Mouse (Mus musculus) testis, adult 2 months (tissue): ENCODE data around the gene Polr2f.

Source experiments
- CTCF ChIP-seq: fragments of 200-500 bp; IDR thresholded peaks from 2 replicates; pipeline ENCODE4 v1.5.1; 2012; ENCODE audit warnings: low read depth, mild to moderate bottlenecking, inconsistent platforms, low read length, moderate library complexity; ENCODE audit not compliant: control insufficient read depth, insufficient read depth, insufficient replicate concordance
- POLR2A ChIP-seq: fragments of 200-500 bp; IDR thresholded peaks from 2 replicates; pipeline ENCODE4 v1.6.1; 2012; ENCODE audit warnings: low read depth, mild to moderate bottlenecking, inconsistent platforms, low read length, moderate library complexity; ENCODE audit not compliant: control insufficient read depth

DNA sequence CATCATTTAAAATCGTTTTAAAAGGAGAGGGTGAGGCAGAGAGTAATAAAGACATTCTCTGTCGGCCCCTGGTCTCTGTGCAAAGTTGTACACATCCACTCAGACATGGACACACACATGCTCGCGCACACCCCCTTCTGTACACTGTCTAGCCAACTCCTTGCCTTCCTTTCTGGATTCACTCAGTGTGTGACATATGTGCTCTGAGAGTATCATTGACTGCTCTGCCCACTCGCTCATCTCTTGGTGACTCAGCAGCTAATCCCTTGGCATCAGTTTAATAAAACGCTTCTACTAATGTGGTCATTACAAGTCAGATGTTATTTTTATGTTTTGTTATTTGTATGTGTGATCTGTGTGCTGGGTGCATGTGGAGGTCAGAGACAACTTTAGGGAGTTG lies 48.5 kb upstream of the Polr2f start:
- TF ChIP-seq CTCF, result no peak
- TF ChIP-seq POLR2A, result no peak
